Mouse (Mus musculus) bone marrow, adult 2 months (tissue): Measurements from ENCODE around the gene Map3k5. TPM values are rescaled to one million over a fixed set of nuclear protein-coding genes. Genes with fewer than 3 reads are reported as not detected.

ENCODE experiments used
- H3K27ac ChIP-seq: fragments of 200-500 bp; 2 replicates; pipeline ENCODE4 v1.5.1; 2012; ENCODE audit warnings: low read depth, mild to moderate bottlenecking, control low read depth, inconsistent platforms, low read length; ENCODE audit not compliant: control insufficient read depth, poor library complexity, insufficient read depth
- H3K4me1 ChIP-seq: fragments of 200-500 bp; 2 replicates; pipeline ENCODE4 v1.6.1; 2011; ENCODE audit warnings: low read length; ENCODE audit not compliant: control insufficient read depth, insufficient read depth
- H3K4me3 ChIP-seq: fragments of 200-500 bp; replicated peaks from 2 replicates; pipeline ENCODE3; 2011; ENCODE audit warnings: mild to moderate bottlenecking, low read depth, low read length, control low read depth; ENCODE audit not compliant: control insufficient read depth
- CTCF ChIP-seq: fragments of 200-500 bp; IDR thresholded peaks from 2 replicates; pipeline ENCODE4 v1.5.1; 2011; ENCODE audit warnings: low read length, control low read depth; ENCODE audit not compliant: control insufficient read depth, insufficient read depth
- POLR2A ChIP-seq: fragments of 200-500 bp; IDR thresholded peaks from 2 replicates; pipeline ENCODE4 v1.6.1; 2011; ENCODE audit warnings: low read depth, mild to moderate bottlenecking, control low read depth, low read length, borderline replicate concordance; ENCODE audit not compliant: control insufficient read depth
- WGBS: fragments of 180-500 bp; shearing (Covaris S2); methylation state at CpG from one replicate; pipeline ENCODE4 v1.1.7; 2018; 5-methylcytosine and 5-hydroxymethylcytosine counted together
- polyA plus RNA-seq: library from polyadenylated mRNA; stranded (reverse); fragments of >200 nt; gene quantifications from 2 replicates; pipeline ENCODE4 v1.2.4, GENCODE M21; 2011; ENCODE audit warnings: low replicate concordance; ENCODE audit not compliant: missing spikeins, insufficient read depth, insufficient read length

Map3k5 gene
- polyA plus RNA-seq, 1 experiment = 27.0 TPM

GRCm38 (mm10) chr10:19938738-19939137 lies 4.5 kb downstream of the Map3k5 start:
- Histone ChIP-seq H3K4me3 (no peak overlapping the region), H3K27ac (no peak overlapping the region), H3K4me1 (peaks cover 13% of the 10 kb centered on the region)
- WGBS = 50% methylated on average over 6 of the region's 6 CpGs
- no peak for TF ChIP-seq POLR2A
- TF ChIP-seq CTCF = no peak

- WGBS = 2% methylated on average over 8 of the region's 8 CpGs
- TF ChIP-seq CTCF (no peak), POLR2A (no peak)
- peak overlapping the region; percentile 34 for H3K4me3 ChIP-seq
- peaks cover 13% of the 10 kb centered on the region for H3K4me1 ChIP-seq
- peak overlapping the region; percentile 63 for H3K27ac ChIP-seq
Measured at GRCm38 (mm10) chr10:19939282-19939705, 5.0 kb downstream of the Map3k5 start.

GRCm38 (mm10) chr10:19940127-19940526 lies 5.9 kb downstream of the Map3k5 start:
- 76% methylated on average over 7 of the region's 7 CpGs for WGBS
- H3K4me1 ChIP-seq = peaks cover 13% of the 10 kb centered on the region
- H3K4me3 ChIP-seq = peak overlapping the region; percentile 15

GRCm38 (mm10) chr10:19940626-19941025 lies 6.4 kb downstream of the Map3k5 start:
- Histone ChIP-seq H3K27ac (0 out of 2 replicates have a peak overlapping the region, but pooled peaks have one; percentile 30), H3K4me1 (peaks cover 13% of the 10 kb centered on the region), H3K4me3 (no peak overlapping the region)
- TF ChIP-seq POLR2A = no peak
- TF ChIP-seq CTCF = no peak
- 51% methylated on average over 8 of the region's 8 CpGs for WGBS

More at GRCm38 (mm10) chr10:19940127-19940526, 5.9 kb downstream of the Map3k5 start:
- peak overlapping the region; percentile 60 for H3K27ac ChIP-seq
- no peak for TF ChIP-seq POLR2A
- TF ChIP-seq CTCF = no peak

- no peak overlapping the region for H3K4me3 ChIP-seq
- WGBS = 2% methylated on average over 6 of the region's 6 CpGs
- peaks cover 13% of the 10 kb centered on the region for H3K4me1 ChIP-seq
- peak overlapping the region; percentile 3; the same call in 1 of the 2 replicates for H3K27ac ChIP-seq
- no peak for TF ChIP-seq POLR2A
- TF ChIP-seq CTCF = peak; percentile 10; the same call in 1 of the 2 replicates
Measured at GRCm38 (mm10) chr10:19941063-19941462, 6.8 kb downstream of the Map3k5 start.

- Histone ChIP-seq H3K27ac (no peak overlapping the region), H3K4me3 (no peak overlapping the region), H3K4me1 (peaks cover 13% of the 10 kb centered on the region)
- no peak for TF ChIP-seq POLR2A
- no peak for TF ChIP-seq CTCF
- 48% methylated on average over 9 of the region's 9 CpGs for WGBS
Measured at GRCm38 (mm10) chr10:19941914-19942313, 7.6 kb downstream of the Map3k5 start.

GRCm38 (mm10) chr10:19942621-19943020 lies 8.3 kb downstream of the Map3k5 start:
- no peak overlapping the region for H3K27ac ChIP-seq
- TF ChIP-seq POLR2A (no peak), CTCF (no peak)
- 76% methylated on average over 3 of the region's 3 CpGs for WGBS
- peaks cover 10% of the 10 kb centered on the region for H3K4me1 ChIP-seq
- no peak overlapping the region for H3K4me3 ChIP-seq

- H3K4me1 ChIP-seq = peaks cover 3% of the 10 kb centered on the region
- no peak overlapping the region for H3K27ac ChIP-seq
- no peak overlapping the region for H3K4me3 ChIP-seq
- no peak for TF ChIP-seq POLR2A
- 84% methylated on average over 7 of the region's 7 CpGs for WGBS
Measured at GRCm38 (mm10) chr10:19945651-19946050, 11.4 kb downstream of the Map3k5 start.

- Histone ChIP-seq H3K4me3 (no peak overlapping the region), H3K27ac (no peak overlapping the region), H3K4me1 (peaks cover 2% of the 10 kb centered on the region)
- TF ChIP-seq CTCF (no peak), POLR2A (no peak)
- WGBS = 88% methylated on average over 6 of the region's 6 CpGs
Measured at GRCm38 (mm10) chr10:19946644-19947043, 12.4 kb downstream of the Map3k5 start.
